Mouse (Mus musculus) gastrocnemius, postnatal 14 days (tissue): ENCODE results near the gene Ndufa4. TPM values are rescaled to one million over a fixed set of nuclear protein-coding genes. Genes with fewer than 3 reads are reported as not detected.
"Not testable (repeated sequence)": the region's sequence is repeated elsewhere in the genome, so short reads cannot be mapped to it uniquely, and the experiment has no call there.

Experiments used
- DNase-seq: peaks from one replicate; pipeline ENCODE4 v3.0.0; 2021; ENCODE audit warnings: mixed read lengths
- intact Hi-C: fragments of 180-260 bp; cut with DNase I; formaldehyde crosslinking; loops from one replicate; pipeline ENCODE4 v1.15.1; 2025; ENCODE audit warnings: low total_unique reads
- long read RNA-seq, 2 experiments: library from polyadenylated mRNA; stranded (forward); transcript quantifications; one replicate each; pipeline ENCODE4 v2.0.0; 2021
- total RNA-seq, 2 experiments: library from RNA; stranded (reverse); gene quantifications; 2 replicates each; pipeline ENCODE4 v1.2.3; 2021

Ndufa4 gene
- 1,000 to 10,000 TPM; 1,137 to 1,327 TPM for total RNA-seq
- long read RNA-seq, experiment 1, transcript Ndufa4-205 (4 exons, 610 nt): major isoform, 874 of 1,549 reads
- long read RNA-seq, experiment 1, partial matches to known transcripts: 672 of 1,549 reads
- long read RNA-seq, experiment 1, other reads (novel, unspliced or antisense): 0 of 1,549 reads
- long read RNA-seq, experiment 2, transcript Ndufa4-203 (4 exons, 409 nt): minor isoform, 7 of 1,888 reads
- long read RNA-seq, experiment 2, transcript Ndufa4-205 (4 exons, 610 nt): major isoform, 1,011 of 1,888 reads
- long read RNA-seq, experiment 2, partial matches to known transcripts: 858 of 1,888 reads
- long read RNA-seq, experiment 2, other reads (novel, unspliced or antisense): 11 of 1,888 reads

- peak; percentile 94 for DNase-seq
- intact Hi-C loops: no loop called here
Measured at GRCm38 (mm10) chr6:11907269-11908032, at the start of gene Ndufa4, which contains the start of gene Phf14. Gene Ndufa4, minus strand, starts transcription at chr6:11907497. Gene Phf14, plus strand, starts transcription at chr6:11907809.

DNA sequence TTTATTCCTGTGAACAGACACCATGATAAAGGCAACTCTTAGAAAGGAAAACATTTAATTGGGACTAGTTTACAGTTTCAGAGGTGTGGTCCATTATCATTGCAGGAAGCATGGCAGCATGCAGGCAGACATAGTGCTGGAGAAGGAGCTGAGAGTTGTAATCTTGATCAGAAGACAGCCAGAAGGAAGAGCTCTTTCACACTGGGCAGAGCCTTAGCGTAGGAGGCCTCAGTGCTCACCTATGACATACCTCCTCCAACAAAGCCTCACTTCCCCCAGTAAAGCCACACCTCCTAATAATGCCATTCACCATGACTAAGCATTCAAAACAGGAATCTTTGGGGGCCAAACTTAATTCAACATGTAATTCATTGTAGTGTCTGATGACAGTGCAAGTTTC lies 40.8 kb upstream of the Ndufa4 start:
- no peak for DNase-seq
- intact Hi-C loops: no loop called here

DNA sequence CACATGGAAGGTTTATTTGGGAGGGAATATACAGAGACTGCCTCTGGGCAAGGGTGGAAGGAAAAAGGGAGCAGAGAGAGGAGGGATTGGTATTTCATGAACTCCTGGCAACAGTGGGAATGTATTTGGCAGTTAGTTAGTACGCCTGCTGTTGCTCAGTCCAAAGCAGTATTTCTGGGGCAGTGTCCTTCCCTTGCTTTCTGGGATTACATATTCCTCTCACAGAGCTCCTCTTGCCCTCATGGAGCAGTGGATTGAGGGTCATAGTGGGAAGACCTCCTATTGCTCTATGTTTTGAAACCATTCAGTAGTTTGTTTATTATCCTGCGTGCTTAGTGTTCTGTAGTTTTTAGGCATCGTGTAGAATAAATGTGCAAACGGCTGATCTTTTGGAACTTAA lies 34.8 kb upstream of the Ndufa4 start:
- intact Hi-C loops: no loop called here
- no peak for DNase-seq

GRCm38 (mm10) chr6:11940895-11941294 lies 33.6 kb upstream of the Ndufa4 start:
- no peak for DNase-seq

DNA sequence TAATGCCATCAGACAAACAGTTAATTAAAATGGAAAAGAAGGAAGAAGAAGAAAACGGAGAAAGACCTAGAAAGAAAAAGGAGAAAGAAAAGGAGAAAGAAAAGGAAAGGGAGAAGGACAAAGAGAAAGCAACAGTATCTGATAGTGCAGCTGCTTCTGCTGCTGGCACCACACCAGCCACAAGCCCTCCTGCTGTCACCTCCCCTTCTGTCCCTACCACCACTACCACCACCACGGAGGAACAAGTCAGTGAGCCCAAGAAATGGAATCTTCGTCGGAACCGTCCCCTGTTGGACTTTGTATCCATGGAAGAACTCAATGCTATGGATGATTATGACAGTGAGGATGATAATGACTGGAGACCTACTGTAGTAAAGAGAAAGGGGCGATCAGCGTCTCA lies 26.1 kb upstream of the Ndufa4 start:
- DNase-seq: no peak
- intact Hi-C loops: no loop called here

More at GRCm38 (mm10) chr6:11940895-11941294, 33.6 kb upstream of the Ndufa4 start:
- intact Hi-C loops: no loop called here

DNA sequence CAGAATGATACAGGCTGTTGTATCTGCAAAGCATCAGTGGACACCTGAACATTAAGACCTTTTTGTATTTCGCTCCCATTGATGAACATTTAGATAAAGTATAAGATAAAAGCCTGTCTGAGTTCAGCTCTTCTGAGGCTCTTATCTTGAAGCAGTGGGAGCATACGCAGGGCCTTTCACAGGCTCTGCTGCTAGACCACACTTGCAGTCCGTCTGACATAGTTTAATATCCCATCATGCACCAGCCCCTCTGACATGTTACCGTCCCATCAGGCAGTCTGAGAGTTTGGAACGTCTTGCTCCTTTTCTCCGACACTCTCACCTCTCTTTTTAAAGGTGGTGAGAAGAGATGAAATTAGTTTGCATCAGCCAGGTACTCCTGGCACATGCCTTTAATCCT lies 20.2 kb upstream of the Ndufa4 start:
- intact Hi-C loops: no loop called here
- DNase-seq: no peak

- intact Hi-C loops: no loop called here
- DNase-seq: peak; percentile 16
Measured at GRCm38 (mm10) chr6:11926082-11926595, 18.8 kb upstream of the Ndufa4 start.

DNA sequence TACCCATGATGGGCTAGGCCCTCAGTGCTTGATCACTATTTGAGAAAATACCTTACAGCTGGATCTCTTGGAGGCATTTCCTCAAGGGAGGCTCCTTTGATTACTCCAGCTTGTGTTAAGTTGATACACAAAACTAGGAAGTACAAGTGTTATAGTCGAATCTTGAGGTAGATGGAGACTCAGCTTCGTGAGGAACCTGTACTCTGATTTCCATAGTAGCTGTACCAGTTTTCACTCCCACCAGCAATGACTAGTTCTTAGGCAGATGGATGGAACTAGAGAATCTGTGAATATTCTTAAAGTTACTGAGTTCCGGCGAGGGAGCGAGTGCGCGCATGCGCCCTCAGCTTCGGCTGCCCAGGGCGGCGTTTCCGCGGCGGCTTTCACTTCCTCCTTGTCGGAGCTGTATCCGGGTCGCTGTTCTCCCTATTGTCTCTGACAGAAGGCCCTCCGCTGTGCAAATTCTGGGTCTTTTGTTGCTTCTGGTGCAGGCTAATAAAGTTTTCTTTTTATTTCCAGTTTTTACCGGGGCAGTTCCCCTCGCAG lies 18.3 kb upstream of the Ndufa4 start:
- intact Hi-C loops: no loop called here
- DNase-seq: peak; percentile 90

DNA sequence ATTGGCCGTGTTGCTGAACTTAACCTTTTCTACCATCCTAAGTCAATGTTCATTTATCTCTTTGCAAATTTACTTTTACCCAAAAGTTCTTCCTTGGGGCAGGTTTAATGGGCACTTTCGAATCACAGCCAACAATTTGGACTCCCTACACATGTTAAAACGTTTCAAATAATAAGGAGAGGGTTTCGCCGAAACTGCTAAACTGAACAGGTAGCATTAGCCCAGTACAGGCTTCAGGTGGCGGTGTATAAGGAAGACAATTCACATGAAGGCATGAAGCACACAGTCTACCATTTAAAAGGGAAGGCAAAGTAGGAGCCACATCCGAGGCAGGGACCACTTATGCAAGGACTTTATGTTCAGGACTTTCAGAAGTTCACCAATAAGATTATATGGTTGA lies 873 bp upstream of the Ndufa4 start:
- intact Hi-C loops: no loop called here

DNA sequence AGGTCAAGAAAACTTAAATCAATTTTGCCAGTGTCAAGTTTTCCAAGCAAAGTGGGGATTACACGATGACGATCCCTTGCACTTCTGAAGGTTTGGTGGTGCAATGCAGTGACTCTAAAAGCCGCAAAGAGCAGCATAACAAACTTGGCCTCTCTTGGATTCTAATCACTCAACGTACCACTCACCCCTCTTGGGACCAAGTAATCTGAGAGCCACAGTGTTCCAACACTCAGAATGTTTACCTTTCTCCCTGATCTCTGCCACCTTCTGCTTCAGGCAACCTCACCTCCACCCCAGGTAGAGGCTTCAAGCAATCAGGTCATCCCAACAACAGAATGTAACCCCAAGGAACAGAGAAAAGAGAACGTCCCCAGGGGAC lies 418 bp downstream of the Ndufa4 start:
- intact Hi-C loops: no loop called here
- DNase-seq: no peak

More for the DNA sequence above, 873 bp upstream of the Ndufa4 start:
- DNase-seq: no peak

GRCm38 (mm10) chr6:11900809-11901310 lies 6.4 kb downstream of the Ndufa4 start:
- intact Hi-C loops: no loop called here
- DNase-seq: no peak

DNA sequence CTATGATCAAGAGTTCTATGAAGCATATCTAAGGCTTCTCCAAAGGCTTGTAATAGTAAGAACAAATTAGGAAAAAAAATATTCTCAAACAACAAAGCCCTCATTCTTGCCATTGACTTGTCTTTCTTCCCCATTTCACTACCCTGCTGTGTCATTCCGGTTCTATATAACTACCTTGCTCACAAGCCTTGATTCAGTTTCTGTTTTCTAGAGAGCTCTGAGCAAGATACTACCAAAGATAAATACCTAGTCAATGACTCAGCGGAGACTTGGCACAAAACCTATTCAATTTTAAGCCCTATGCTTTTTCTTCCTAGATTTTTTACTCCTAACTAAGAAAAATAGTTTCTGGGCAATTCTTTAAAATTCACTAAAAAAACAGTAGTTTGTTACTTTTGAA lies 31.9 kb downstream of the Ndufa4 start:
- intact Hi-C loops, DNase-seq: not testable (repeated sequence)

Other genes with a start within 250 kb of the Ndufa4 start
- gene Phf14, start 312 bp upstream of the Ndufa4 start, total RNA-seq: 10 to 100 TPM; 24.6 to 25.9 TPM